Mouse (Mus musculus): ENCODE data around the gene Ube2i.

DNA sequence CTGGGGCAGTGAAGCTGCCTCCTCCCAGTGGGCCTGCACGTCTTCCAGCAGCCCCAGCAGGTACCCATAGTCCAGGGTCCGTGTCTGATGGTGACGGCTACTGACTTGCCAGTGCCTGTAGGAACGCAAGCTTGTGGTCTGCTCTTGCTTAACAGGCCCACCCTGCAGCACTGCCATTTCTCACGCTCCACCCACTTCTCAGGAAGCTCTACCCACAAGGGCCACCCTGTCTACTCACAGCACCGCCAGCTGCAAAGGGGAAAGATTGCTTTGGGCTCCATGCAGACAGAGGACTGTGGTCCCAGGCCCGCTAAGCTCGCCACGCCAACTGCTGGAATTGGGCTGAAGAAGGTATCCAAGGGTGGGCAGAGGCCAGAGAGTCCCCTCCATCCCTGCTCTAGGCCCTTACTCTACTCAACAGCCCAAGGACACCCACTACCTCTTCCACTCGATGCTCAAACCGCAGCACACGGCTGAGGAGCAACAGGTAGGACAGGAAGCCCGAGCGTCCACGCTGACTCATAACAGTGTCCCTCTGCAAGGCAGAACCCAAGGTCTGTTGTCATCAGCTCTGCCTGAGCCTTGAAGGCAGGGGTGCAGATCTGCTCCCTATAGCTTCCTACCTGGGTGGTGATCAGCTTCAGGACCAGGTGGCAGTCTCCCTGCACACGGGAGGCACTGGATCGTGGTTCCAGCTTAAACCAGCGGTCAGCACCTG lies 26.2 kb downstream of the Ube2i start:
- TF ChIP-seq CTCF (IDR thresholded peaks at IDR 0.05; ENCODE audit: extremely low read depth, insufficient read depth, low read length): no peak
- no peak for TF ChIP-seq POLR2A (IDR thresholded peaks at IDR 0.05; ENCODE audit: extremely low read depth, insufficient read depth, low read length)
